ENCODE assay signal across 27 mouse cellular contexts in genomic region chr3:16923234-16923914, GRCm38 (mm10).
DNase-seq lines count a peak whose midpoint lies in the region; ATAC-seq and TF ChIP-seq lines count a peak whose summit lies in the region.
"Had no signal": no experiment of that assay in that cellular context is flagged by ENCODE, and none has a peak within 500 bp of the region (broad histone marks: within the 10 kb centered on the region; RNA-seq: fewer than 3 reads in every experiment).

No protein-coding gene starts in this region.

- no peaks in the 10 kb centered on the region for H3K36me3 ChIP-seq in forebrain, embryonic 12.5 days (replicated peaks)
- H3K36me3 ChIP-seq in forebrain, embryonic 11.5 days (ENCODE audit: control insufficient read depth, insufficient read depth, low read length): no peaks in the 10 kb centered on the region
- H3K36me3 ChIP-seq in hindbrain, embryonic 12.5 days: no peaks in the 10 kb centered on the region
- no peaks in the 10 kb centered on the region for H3K36me3 ChIP-seq in hindbrain, embryonic 10.5 days
- H3K36me3 ChIP-seq in midbrain, embryonic 15.5 days (replicated peaks): no peaks in the 10 kb centered on the region
- H3K36me3 ChIP-seq: embryonic facial prominence, embryonic 10.5 days; embryonic facial prominence, embryonic 15.5 days; heart, embryonic 13.5 days; limb, embryonic 13.5 days; lung, embryonic 15.5 days had no signal

- 0 out of 2 replicates have a peak, but pooled peaks have one; percentile 18 for ATAC-seq in forebrain, embryonic 12.5 days (ENCODE audit: low FRiP score)
- ATAC-seq in forebrain, embryonic 11.5 days (replicated peaks; ENCODE audit: low FRiP score): no peak; the same call in 1 of the 2 replicates
- peak; percentile 70 for ATAC-seq in hindbrain, embryonic 12.5 days (ENCODE audit: low FRiP score)
- ATAC-seq in midbrain, embryonic 15.5 days (replicated peaks): peak; percentile 69
- no peak for ATAC-seq in monocyte, adult 5-6 weeks (replicated peaks; ENCODE audit: insufficient number of reproducible peaks, low FRiP score, low TSS enrichment, poor library complexity, severe bottlenecking)

- no peak overlapping the region for H3K27ac ChIP-seq in forebrain, embryonic 12.5 days
- no peak overlapping the region for H3K27ac ChIP-seq in forebrain, embryonic 11.5 days (ENCODE audit: low read depth, low read length)
- no peak overlapping the region for H3K27ac ChIP-seq in hindbrain, embryonic 12.5 days
- no peak overlapping the region for H3K27ac ChIP-seq in hindbrain, embryonic 10.5 days
- peak overlapping the region; percentile 74 for H3K27ac ChIP-seq in midbrain, embryonic 15.5 days
- H3K27ac ChIP-seq: embryonic facial prominence, embryonic 10.5 days; embryonic facial prominence, embryonic 15.5 days; gastrocnemius, adult 2 months; heart, embryonic 13.5 days; layer of hippocampus, adult 2 months; limb, embryonic 13.5 days; lung, embryonic 15.5 days; stomach, postnatal 0 days had no signal

- no peak overlapping the region for H3K4me2 ChIP-seq in forebrain, embryonic 12.5 days
- no peak overlapping the region for H3K4me2 ChIP-seq in forebrain, embryonic 11.5 days (ENCODE audit: low read depth, low read length, severe bottlenecking)
- no peak overlapping the region for H3K4me2 ChIP-seq in hindbrain, embryonic 12.5 days (replicated peaks)
- no peak overlapping the region for H3K4me2 ChIP-seq in midbrain, embryonic 15.5 days
- H3K4me2 ChIP-seq: embryonic facial prominence, embryonic 15.5 days; heart, embryonic 13.5 days; limb, embryonic 13.5 days; liver, embryonic 11.5 days; lung, embryonic 15.5 days had no signal

- no peak for TF ChIP-seq POLR2A in brain, embryonic 14.5 days (IDR thresholded peaks at IDR 0.05; ENCODE audit: borderline replicate concordance, extremely low read depth, insufficient read depth, insufficient read length, poor library complexity, severe bottlenecking)

- no peak for DNase-seq in forebrain, embryonic 11.5 days (ENCODE audit: low spot score)
- DNase-seq in hindbrain, embryonic 10.5 days (ENCODE audit: low spot score): no peak
- peak; percentile 37 for DNase-seq in brain, embryonic 14.5 days (ENCODE audit: low read depth)
- DNase-seq in gastrocnemius, postnatal 4 days (ENCODE audit: low spot score in 2 of 2): no peak
- DNase-seq: adrenal gland, adult 8-10 months; cerebellum, adult 8-10 months; cerebellum, postnatal 25 days; gastrocnemius, adult 2 months; heart, postnatal 10 days; kidney, adult 2 months; kidney, postnatal 36 days; right cerebral cortex, postnatal 4 days; thymus, adult 18-20 months; thymus, postnatal 25 days had no signal

- no peaks in the 10 kb centered on the region for H3K9me3 ChIP-seq in forebrain, embryonic 12.5 days
- H3K9me3 ChIP-seq in forebrain, embryonic 11.5 days (ENCODE audit: control insufficient read depth, low read length): no peaks in the 10 kb centered on the region
- H3K9me3 ChIP-seq in hindbrain, embryonic 12.5 days (replicated peaks): no peaks in the 10 kb centered on the region
- no peaks in the 10 kb centered on the region for H3K9me3 ChIP-seq in hindbrain, embryonic 10.5 days
- no peaks in the 10 kb centered on the region for H3K9me3 ChIP-seq in midbrain, embryonic 15.5 days
- H3K9me3 ChIP-seq: embryonic facial prominence, embryonic 10.5 days; embryonic facial prominence, embryonic 15.5 days; heart, embryonic 13.5 days; limb, embryonic 13.5 days; lung, embryonic 15.5 days had no signal

- TF ChIP-seq CTCF in brain, embryonic 14.5 days (IDR thresholded peaks at IDR 0.05; ENCODE audit: borderline replicate concordance, extremely low read depth, insufficient read depth, insufficient read length): no peak

- H3K9ac ChIP-seq in forebrain, embryonic 12.5 days: no peak overlapping the region
- H3K9ac ChIP-seq in forebrain, embryonic 11.5 days (ENCODE audit: low read length): no peak overlapping the region
- H3K9ac ChIP-seq in hindbrain, embryonic 12.5 days: no peak overlapping the region
- H3K9ac ChIP-seq in midbrain, embryonic 15.5 days: no peak overlapping the region
- H3K9ac ChIP-seq: embryonic facial prominence, embryonic 15.5 days; heart, embryonic 13.5 days; limb, embryonic 13.5 days; lung, embryonic 15.5 days had no signal

- no peaks in the 10 kb centered on the region for H3K27me3 ChIP-seq in forebrain, embryonic 12.5 days
- no peaks in the 10 kb centered on the region for H3K27me3 ChIP-seq in forebrain, embryonic 11.5 days (ENCODE audit: control insufficient read depth, insufficient read depth, low read length)
- no peaks in the 10 kb centered on the region for H3K27me3 ChIP-seq in hindbrain, embryonic 12.5 days
- H3K27me3 ChIP-seq in hindbrain, embryonic 10.5 days (ENCODE audit: insufficient read depth, poor library complexity, severe bottlenecking): no peaks in the 10 kb centered on the region
- H3K27me3 ChIP-seq in midbrain, embryonic 15.5 days (replicated peaks): no peaks in the 10 kb centered on the region
- H3K27me3 ChIP-seq: CH12.LX; embryonic facial prominence, embryonic 15.5 days; heart, embryonic 13.5 days; limb, embryonic 13.5 days; lung, embryonic 15.5 days had no signal

- no peak overlapping the region for H3K4me3 ChIP-seq in forebrain, embryonic 12.5 days (replicated peaks)
- no peak overlapping the region for H3K4me3 ChIP-seq in forebrain, embryonic 11.5 days (ENCODE audit: low read depth, low read length)
- H3K4me3 ChIP-seq in hindbrain, embryonic 12.5 days: no peak overlapping the region
- H3K4me3 ChIP-seq in hindbrain, embryonic 10.5 days: no peak overlapping the region
- no peak overlapping the region for H3K4me3 ChIP-seq in midbrain, embryonic 15.5 days
- H3K4me3 ChIP-seq: embryonic facial prominence, embryonic 10.5 days; embryonic facial prominence, embryonic 15.5 days; gastrocnemius, adult 2 months; heart, embryonic 13.5 days; layer of hippocampus, adult 2 months; limb, embryonic 13.5 days; lung, embryonic 15.5 days had no signal

- peaks cover 13% of the 10 kb centered on the region for H3K4me1 ChIP-seq in forebrain, embryonic 12.5 days
- H3K4me1 ChIP-seq in forebrain, embryonic 11.5 days (replicated peaks; ENCODE audit: control insufficient read depth, insufficient read depth, low read length): 0 out of 2 replicates have a peak, but pooled peaks cover 2% of the 10 kb centered on the region
- H3K4me1 ChIP-seq in hindbrain, embryonic 12.5 days: peaks cover 9% of the 10 kb centered on the region; the same call in 1 of the 2 replicates
- H3K4me1 ChIP-seq in hindbrain, embryonic 10.5 days (replicated peaks): no peaks in the 10 kb centered on the region; the same call in 1 of the 2 replicates
- H3K4me1 ChIP-seq in midbrain, embryonic 15.5 days: peaks cover 11% of the 10 kb centered on the region; the same call in 1 of the 2 replicates
- H3K4me1 ChIP-seq: embryonic facial prominence, embryonic 15.5 days; heart, embryonic 13.5 days; limb, embryonic 13.5 days; lung, embryonic 15.5 days had no signal

Comparison
In these comparisons a context has a peak if more than half of its experiments do, and no peak if none do; other contexts are left out.
1. ATAC-seq: peak in forebrain, embryonic 12.5 days (single experiment), hindbrain, embryonic 12.5 days (single experiment) and midbrain, embryonic 15.5 days (single experiment); none in forebrain, embryonic 11.5 days (single experiment) and monocyte, adult 5-6 weeks (single experiment).